Mouse (Mus musculus) lung, embryonic 15.5 days (tissue): ENCODE data around the gene Ctsa. TPM values are rescaled to one million over a fixed set of nuclear protein-coding genes. Genes with fewer than 3 reads are reported as not detected.

Source experiments
- ATAC-seq: fragments of 200-750 bp; cut with Nextera tagmentation; 2 replicates; pipeline ENCODE4 v1.8.0; 2017; ENCODE audit warnings: moderate number of reproducible peaks, borderline replicate concordance; ENCODE audit not compliant: low FRiP score, low TSS enrichment; ENCODE audit errors: extremely low read depth
- H3K27ac ChIP-seq: fragments of 300-500 bp; sonication (generic); 2 replicates; pipeline ENCODE4 v1.5.1; 2015; ENCODE audit warnings: moderate library complexity, mild to moderate bottlenecking, inconsistent platforms
- H3K27me3 ChIP-seq: fragments of 300-500 bp; sonication (generic); 2 replicates; pipeline ENCODE4 v1.6.1; 2015; ENCODE audit warnings: inconsistent platforms
- H3K36me3 ChIP-seq: fragments of 300-500 bp; sonication (generic); 2 replicates; pipeline ENCODE4 v1.6.1; 2015; ENCODE audit warnings: inconsistent platforms
- H3K4me1 ChIP-seq: fragments of 300-500 bp; sonication (generic); 2 replicates; pipeline ENCODE4 v1.6.1; 2015; ENCODE audit warnings: inconsistent platforms
- H3K4me2 ChIP-seq: fragments of 300-500 bp; sonication (generic); 2 replicates; pipeline ENCODE4 v1.6.1; 2015; ENCODE audit warnings: inconsistent platforms, mild to moderate bottlenecking, moderate library complexity
- H3K4me3 ChIP-seq: fragments of 300-500 bp; sonication (generic); 2 replicates; pipeline ENCODE4 v1.5.1; 2015; ENCODE audit warnings: mild to moderate bottlenecking, inconsistent platforms
- H3K9ac ChIP-seq: fragments of 300-500 bp; sonication (generic); 2 replicates; pipeline ENCODE4 v1.6.1; 2015; ENCODE audit warnings: inconsistent platforms
- H3K9me3 ChIP-seq: fragments of 300-500 bp; sonication (generic); 2 replicates; pipeline ENCODE4 v1.6.1; 2016; ENCODE audit warnings: inconsistent platforms
- WGBS: fragments of 180-500 bp; shearing (Covaris S2); methylation state at CpG from one replicate; pipeline ENCODE4 v1.1.7; 2015; 5-methylcytosine and 5-hydroxymethylcytosine counted together
- polyA plus RNA-seq: library from polyadenylated mRNA; unstranded; fragments of >200 nt; fragmentation: Nextera tagmentation; extraction: Ambion mirVana; gene quantifications from 2 replicates; pipeline ENCODE4 v1.2.1, GENCODE M21; 2015

Ctsa gene
- polyA plus RNA-seq, 1 experiment from 2014 or later, result 139 TPM

GRCm38 (mm10) chr2:164889960-164890359, 57.3 kb downstream of the Ctsa start:
- no peaks in the 10 kb centered on the region for H3K9me3 ChIP-seq
- H3K9ac ChIP-seq, result no peak overlapping the region
- H3K4me1 ChIP-seq, result peaks cover 14% of the 10 kb centered on the region
- H3K27me3 ChIP-seq, result no peaks in the 10 kb centered on the region
- no peak for ATAC-seq
- no peak overlapping the region for H3K4me3 ChIP-seq
- H3K27ac ChIP-seq, result no peak overlapping the region
- H3K36me3 ChIP-seq, result peaks cover 99% of the 10 kb centered on the region
- no peak overlapping the region for H3K4me2 ChIP-seq
- 86% methylated on average over 2 of the region's 2 CpGs for WGBS

Other genes starting within 250 kb of the Ctsa start
- 0.77 and 0.95 TPM in 2 replicates for gene Wfdc6a, start 247.4 kb upstream of the Ctsa start, polyA plus RNA-seq
- not detected in 2 replicates for gene Eppin, start 239.3 kb upstream of the Ctsa start, polyA plus RNA-seq
- gene Wfdc6b, start 219.4 kb upstream of the Ctsa start, polyA plus RNA-seq, result not detected in 2 replicates
- gene Wfdc8, start 219.2 kb upstream of the Ctsa start, polyA plus RNA-seq, result not detected in 2 replicates
- not detected in 2 replicates for gene Wfdc16, start 194.1 kb upstream of the Ctsa start, polyA plus RNA-seq
- not detected in 2 replicates for gene Wfdc10, start 176.8 kb upstream of the Ctsa start, polyA plus RNA-seq
- gene Wfdc9, start 176.3 kb upstream of the Ctsa start, polyA plus RNA-seq, result not detected in 2 replicates
- gene Wfdc11, start 158.8 kb upstream of the Ctsa start, polyA plus RNA-seq, result not detected in 2 replicates
- gene Wfdc13, start 147.8 kb upstream of the Ctsa start, polyA plus RNA-seq, result 0.20 and 0.22 TPM in 2 replicates
- not detected in 2 replicates for gene Spint4, start 134.4 kb upstream of the Ctsa start, polyA plus RNA-seq
- gene Spint5, start 117.6 kb upstream of the Ctsa start, polyA plus RNA-seq, result not detected in 2 replicates
- 1.9 and 2.3 TPM in 2 replicates for gene Wfdc3, start 86.9 kb upstream of the Ctsa start, polyA plus RNA-seq
- 70.5 and 71.3 TPM in 2 replicates for gene Dnttip1, start 86.9 kb upstream of the Ctsa start, polyA plus RNA-seq
- 554 and 590 TPM in 2 replicates for gene Ube2c, start 63.0 kb upstream of the Ctsa start, polyA plus RNA-seq
- 2.0 and 9.7 TPM in 2 replicates for gene Tnnc2, start 52.9 kb upstream of the Ctsa start, polyA plus RNA-seq
- 24.4 and 27.0 TPM in 2 replicates for gene Snx21, start 47.0 kb upstream of the Ctsa start, polyA plus RNA-seq
- gene Acot8, start 28.0 kb upstream of the Ctsa start, polyA plus RNA-seq, result 19.8 and 20.3 TPM in 2 replicates
- 6.7 and 8.4 TPM in 2 replicates for gene Zswim3, start 27.8 kb upstream of the Ctsa start, polyA plus RNA-seq
- gene Zswim1, start 10.2 kb upstream of the Ctsa start, polyA plus RNA-seq, result 15.8 and 16.8 TPM in 2 replicates
- gene Spata25, start 4.3 kb upstream of the Ctsa start, polyA plus RNA-seq, result not detected in 2 replicates
- 6.6 and 7.5 TPM in 2 replicates for gene Neurl2, start 583 bp downstream of the Ctsa start, polyA plus RNA-seq
- gene Pltp, start 24.8 kb downstream of the Ctsa start, polyA plus RNA-seq, result 149 and 169 TPM in 2 replicates
- gene Pcif1, start 46.4 kb downstream of the Ctsa start, polyA plus RNA-seq, result 74.4 and 75.2 TPM in 2 replicates
- gene Zfp335, start 78.9 kb downstream of the Ctsa start, polyA plus RNA-seq, result 12.4 and 13.2 TPM in 2 replicates
- gene Mmp9, start 107.9 kb downstream of the Ctsa start, polyA plus RNA-seq, result 0.59 and 1.4 TPM in 2 replicates
- 0.68 and 1.1 TPM in 2 replicates for gene Slc12a5, start 127.9 kb downstream of the Ctsa start, polyA plus RNA-seq
- 67.4 and 73.8 TPM in 2 replicates for gene Ncoa5, start 202.0 kb downstream of the Ctsa start, polyA plus RNA-seq
- 30.2 and 35.4 TPM in 2 replicates for gene Cd40, start 222.8 kb downstream of the Ctsa start, polyA plus RNA-seq